Mouse (Mus musculus) bone marrow macrophage, adult 2 months (primary cell): ENCODE results near the gene Fosb.

Experiments
- CTCF ChIP-seq: IDR thresholded peaks from 2 replicates; pipeline ENCODE4 v1.5.1; 2012; ENCODE audit warnings: low read depth, mild to moderate bottlenecking, low read length, moderate library complexity
- POLR2A ChIP-seq: IDR thresholded peaks from 2 replicates; pipeline ENCODE4 v1.6.1; 2012; ENCODE audit warnings: mild to moderate bottlenecking, low read depth, low read length, borderline replicate concordance

GRCm38 (mm10) chr7:19258336-19258735 is 51.5 kb downstream of the Fosb start:
- TF ChIP-seq CTCF, result no peak
- no peak for TF ChIP-seq POLR2A
